Mouse (Mus musculus): Measurements from ENCODE around the gene 1700013G24Rik. TPM values are rescaled to one million over a fixed set of nuclear protein-coding genes. Genes with fewer than 3 reads are reported as not detected.

1700013G24Rik gene
- polyA plus RNA-seq, 1 experiment from 2014 or later = not detected

DNA sequence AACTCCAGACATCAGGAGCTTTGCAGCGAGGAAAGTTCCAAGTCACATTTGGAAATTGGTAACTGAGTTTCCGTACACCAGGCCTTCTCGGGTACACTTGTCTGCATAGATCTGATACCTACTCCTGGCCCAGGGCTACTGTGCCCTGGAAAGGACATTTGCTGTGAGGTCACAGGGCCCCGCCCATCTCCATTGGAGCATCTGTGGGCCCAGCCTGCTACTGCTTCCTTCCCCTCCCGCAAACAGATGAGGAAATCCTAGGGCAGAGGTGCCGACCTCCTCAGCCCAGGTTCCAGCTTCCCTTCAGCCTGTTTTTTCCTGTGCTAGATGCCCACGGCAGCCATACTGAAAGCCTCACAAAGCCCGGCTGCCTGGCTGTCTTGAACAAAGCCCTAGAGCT is 36.9 kb downstream of the 1700013G24Rik start:
- 39% methylated on average over 8 of the region's 8 CpGs for WGBS

DNA sequence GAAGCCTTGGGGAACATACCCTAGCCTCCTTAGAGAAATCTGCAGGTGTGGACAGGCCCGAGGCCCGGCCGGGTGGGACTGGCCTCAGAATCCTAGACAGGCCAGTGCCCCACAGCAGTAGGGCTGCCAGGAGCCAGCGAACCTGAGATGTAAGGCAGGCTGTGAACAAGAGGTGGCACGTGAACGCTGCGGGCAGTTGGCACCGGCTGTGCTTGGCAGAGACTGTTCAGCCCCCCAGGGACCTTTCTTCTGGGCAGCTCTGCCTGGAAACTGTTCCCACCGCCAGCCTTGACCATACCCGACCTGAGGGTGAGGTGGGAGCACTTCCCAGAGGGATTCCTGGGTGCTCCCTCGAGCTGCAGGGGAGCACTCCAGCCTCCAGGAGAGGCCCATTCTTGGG is 39.5 kb downstream of the 1700013G24Rik start:
- H3K27ac ChIP-seq (ENCODE audit: low read depth, low read length) = no peak overlapping the region

More for the DNA sequence above, 36.9 kb downstream of the 1700013G24Rik start:
- no peaks in the 10 kb centered on the region for H3K9me3 ChIP-seq (ENCODE audit: control insufficient read depth, low read length)
- DNase-seq (ENCODE audit: low spot score) (no peak), ATAC-seq (replicated peaks; ENCODE audit: low FRiP score) (no peak)
- H3K4me2 ChIP-seq = 0 out of 2 replicates have a peak overlapping the region, but pooled peaks have one; percentile 17
- no peak overlapping the region for H3K4me3 ChIP-seq (ENCODE audit: low read depth, low read length)
- H3K9ac ChIP-seq (ENCODE audit: low read depth, low read length) = no peak overlapping the region
- H3K4me1 ChIP-seq (replicated peaks; ENCODE audit: control insufficient read depth, insufficient read depth, low read length) = peaks cover 56% of the 10 kb centered on the region
- H3K27ac ChIP-seq (ENCODE audit: low read depth, low read length) = 0 out of 2 replicates have a peak overlapping the region, but pooled peaks have one; percentile 71
- H3K36me3 ChIP-seq (ENCODE audit: control insufficient read depth, insufficient read depth, low read length) = no peaks in the 10 kb centered on the region
- no peaks in the 10 kb centered on the region for H3K27me3 ChIP-seq (replicated peaks; ENCODE audit: control insufficient read depth, insufficient read depth, low read length)

GRCm38 (mm10) chr4:137493187-137493586 is 40.1 kb downstream of the 1700013G24Rik start:
- Histone ChIP-seq H3K27me3 (replicated peaks; ENCODE audit: control insufficient read depth, insufficient read depth, low read length) (no peaks in the 10 kb centered on the region), H3K27ac (ENCODE audit: low read depth, low read length) (no peak overlapping the region), H3K9ac (ENCODE audit: low read depth, low read length) (no peak overlapping the region), H3K4me1 (replicated peaks; ENCODE audit: control insufficient read depth, insufficient read depth, low read length) (peaks cover 33% of the 10 kb centered on the region), H3K4me3 (ENCODE audit: low read depth, low read length) (no peak overlapping the region), H3K36me3 (ENCODE audit: control insufficient read depth, insufficient read depth, low read length) (no peaks in the 10 kb centered on the region), H3K9me3 (ENCODE audit: control insufficient read depth, low read length) (no peaks in the 10 kb centered on the region), H3K4me2 (no peak overlapping the region)
- 78% methylated on average over 4 of the region's 4 CpGs for WGBS
- no peak for ATAC-seq (replicated peaks; ENCODE audit: low FRiP score)
- no peak for DNase-seq (ENCODE audit: low spot score)

More for the DNA sequence above, 39.5 kb downstream of the 1700013G24Rik start:
- no peaks in the 10 kb centered on the region for H3K27me3 ChIP-seq (replicated peaks; ENCODE audit: control insufficient read depth, insufficient read depth, low read length)
- WGBS = 84% methylated on average over 11 of the region's 11 CpGs
- no peak overlapping the region for H3K4me2 ChIP-seq
- no peaks in the 10 kb centered on the region for H3K9me3 ChIP-seq (ENCODE audit: control insufficient read depth, low read length)
- no peaks in the 10 kb centered on the region for H3K36me3 ChIP-seq (ENCODE audit: control insufficient read depth, insufficient read depth, low read length)
- peaks cover 35% of the 10 kb centered on the region for H3K4me1 ChIP-seq (replicated peaks; ENCODE audit: control insufficient read depth, insufficient read depth, low read length)
- H3K4me3 ChIP-seq (ENCODE audit: low read depth, low read length) = no peak overlapping the region
- no peak for ATAC-seq (replicated peaks; ENCODE audit: low FRiP score)
- DNase-seq (ENCODE audit: low spot score) = no peak
- no peak overlapping the region for H3K9ac ChIP-seq (ENCODE audit: low read depth, low read length)

- Histone ChIP-seq H3K4me3 (ENCODE audit: low read depth, low read length) (no peak overlapping the region), H3K9me3 (ENCODE audit: control insufficient read depth, low read length) (no peaks in the 10 kb centered on the region), H3K9ac (ENCODE audit: low read depth, low read length) (peak overlapping the region; percentile 17; the same call in 1 of the 2 replicates), H3K27me3 (replicated peaks; ENCODE audit: control insufficient read depth, insufficient read depth, low read length) (no peaks in the 10 kb centered on the region), H3K4me1 (replicated peaks; ENCODE audit: control insufficient read depth, insufficient read depth, low read length) (peaks cover 28% of the 10 kb centered on the region), H3K36me3 (ENCODE audit: control insufficient read depth, insufficient read depth, low read length) (no peaks in the 10 kb centered on the region), H3K27ac (ENCODE audit: low read depth, low read length) (peak overlapping the region; percentile 54), H3K4me2 (no peak overlapping the region)
- ATAC-seq (replicated peaks; ENCODE audit: low FRiP score) (no peak), DNase-seq (ENCODE audit: low spot score) (no peak)
- 39% methylated on average over 19 of the region's 19 CpGs for WGBS
Measured at GRCm38 (mm10) chr4:137494751-137495500, 41.8 kb downstream of the 1700013G24Rik start.

DNA sequence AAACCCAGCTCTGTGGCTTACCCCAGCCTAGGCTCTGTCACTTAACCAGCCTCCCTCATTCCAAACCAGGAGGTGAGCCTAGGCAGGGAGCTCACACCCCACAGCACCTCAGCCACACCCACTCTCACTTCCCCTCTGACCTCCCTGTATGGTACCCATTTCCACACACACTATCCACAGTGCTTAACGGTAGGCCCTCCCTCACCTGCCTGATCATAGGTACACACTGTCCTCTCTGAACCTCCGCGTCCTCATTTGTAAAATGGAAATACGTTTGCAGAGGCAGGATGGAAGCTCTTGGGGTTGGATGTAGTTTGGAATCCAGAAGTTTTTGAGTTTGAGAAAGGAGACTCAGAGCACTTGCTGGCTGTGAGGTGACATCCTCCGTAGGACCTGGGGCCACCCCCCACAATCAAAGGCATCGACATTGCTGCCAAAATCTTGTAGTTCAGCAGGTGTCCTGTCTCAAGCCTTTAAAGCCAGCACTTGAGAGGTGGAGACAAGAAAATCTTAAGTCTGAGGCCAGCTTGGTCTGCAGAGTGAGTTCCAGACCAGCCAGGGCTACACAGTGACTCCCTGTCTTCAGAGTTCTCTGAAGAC is 42.5 kb downstream of the 1700013G24Rik start:
- DNase-seq (ENCODE audit: low spot score) (no peak), ATAC-seq (replicated peaks; ENCODE audit: low FRiP score) (no peak)
- 60% methylated on average over 6 of the region's 6 CpGs for WGBS
- Histone ChIP-seq H3K4me1 (replicated peaks; ENCODE audit: control insufficient read depth, insufficient read depth, low read length) (peaks cover 28% of the 10 kb centered on the region), H3K9me3 (ENCODE audit: control insufficient read depth, low read length) (no peaks in the 10 kb centered on the region), H3K27ac (ENCODE audit: low read depth, low read length) (0 out of 2 replicates have a peak overlapping the region, but pooled peaks have one; percentile 16), H3K9ac (ENCODE audit: low read depth, low read length) (no peak overlapping the region), H3K27me3 (replicated peaks; ENCODE audit: control insufficient read depth, insufficient read depth, low read length) (no peaks in the 10 kb centered on the region), H3K4me2 (no peak overlapping the region), H3K36me3 (ENCODE audit: control insufficient read depth, insufficient read depth, low read length) (no peaks in the 10 kb centered on the region), H3K4me3 (ENCODE audit: low read depth, low read length) (no peak overlapping the region)

GRCm38 (mm10) chr4:137497367-137497766 is 44.3 kb downstream of the 1700013G24Rik start:
- Histone ChIP-seq H3K36me3 (ENCODE audit: control insufficient read depth, insufficient read depth, low read length) (peaks cover 2% of the 10 kb centered on the region; the same call in 1 of the 2 replicates), H3K27me3 (replicated peaks; ENCODE audit: control insufficient read depth, insufficient read depth, low read length) (no peaks in the 10 kb centered on the region), H3K9ac (ENCODE audit: low read depth, low read length) (no peak overlapping the region), H3K9me3 (ENCODE audit: control insufficient read depth, low read length) (no peaks in the 10 kb centered on the region), H3K4me3 (ENCODE audit: low read depth, low read length) (no peak overlapping the region), H3K4me2 (no peak overlapping the region), H3K27ac (ENCODE audit: low read depth, low read length) (peak overlapping the region; percentile 56; the same call in 1 of the 2 replicates), H3K4me1 (replicated peaks; ENCODE audit: control insufficient read depth, insufficient read depth, low read length) (peaks cover 28% of the 10 kb centered on the region)
- 64% methylated on average over 5 of the region's 5 CpGs for WGBS
- ATAC-seq (replicated peaks; ENCODE audit: low FRiP score) (no peak), DNase-seq (ENCODE audit: low spot score) (no peak)

- ATAC-seq (replicated peaks; ENCODE audit: low FRiP score) (no peak), DNase-seq (ENCODE audit: low spot score) (no peak)
- 53% methylated on average over 9 of the region's 9 CpGs for WGBS
- H3K4me2 ChIP-seq = no peak overlapping the region
- no peaks in the 10 kb centered on the region for H3K9me3 ChIP-seq (ENCODE audit: control insufficient read depth, low read length)
- peaks cover 7% of the 10 kb centered on the region; the same call in 1 of the 2 replicates for H3K36me3 ChIP-seq (ENCODE audit: control insufficient read depth, insufficient read depth, low read length)
- H3K27ac ChIP-seq (ENCODE audit: low read depth, low read length) = peak overlapping the region; percentile 56
- peaks cover 28% of the 10 kb centered on the region for H3K4me1 ChIP-seq (replicated peaks; ENCODE audit: control insufficient read depth, insufficient read depth, low read length)
- H3K4me3 ChIP-seq (ENCODE audit: low read depth, low read length) = no peak overlapping the region
- H3K27me3 ChIP-seq (replicated peaks; ENCODE audit: control insufficient read depth, insufficient read depth, low read length) = no peaks in the 10 kb centered on the region
- no peak overlapping the region; the same call in 1 of the 2 replicates for H3K9ac ChIP-seq (ENCODE audit: low read depth, low read length)
Measured at GRCm38 (mm10) chr4:137497892-137498722, 45.0 kb downstream of the 1700013G24Rik start.

GRCm38 (mm10) chr4:137498882-137499583 is 45.9 kb downstream of the 1700013G24Rik start:
- Histone ChIP-seq H3K9ac (ENCODE audit: low read depth, low read length) (no peak overlapping the region), H3K27ac (ENCODE audit: low read depth, low read length) (no peak overlapping the region), H3K4me2 (no peak overlapping the region), H3K9me3 (ENCODE audit: control insufficient read depth, low read length) (no peaks in the 10 kb centered on the region), H3K4me3 (ENCODE audit: low read depth, low read length) (no peak overlapping the region), H3K27me3 (replicated peaks; ENCODE audit: control insufficient read depth, insufficient read depth, low read length) (no peaks in the 10 kb centered on the region), H3K36me3 (ENCODE audit: control insufficient read depth, insufficient read depth, low read length) (peaks cover 8% of the 10 kb centered on the region; the same call in 1 of the 2 replicates), H3K4me1 (replicated peaks; ENCODE audit: control insufficient read depth, insufficient read depth, low read length) (peaks cover 28% of the 10 kb centered on the region)
- WGBS = 77% methylated on average over 9 of the region's 9 CpGs
- DNase-seq (ENCODE audit: low spot score) = no peak
- ATAC-seq (replicated peaks; ENCODE audit: low FRiP score) = no peak
